Mouse (Mus musculus) cerebellum, postnatal 14 days (tissue): ENCODE measurements around the gene Otulinl.

Source experiments
- DNase-seq, 2 experiments: peaks; one replicate each; pipeline ENCODE4 v3.0.0; 2021; ENCODE audit warnings: mixed read lengths in 2 of 2

Gene Otulinl

DNA sequence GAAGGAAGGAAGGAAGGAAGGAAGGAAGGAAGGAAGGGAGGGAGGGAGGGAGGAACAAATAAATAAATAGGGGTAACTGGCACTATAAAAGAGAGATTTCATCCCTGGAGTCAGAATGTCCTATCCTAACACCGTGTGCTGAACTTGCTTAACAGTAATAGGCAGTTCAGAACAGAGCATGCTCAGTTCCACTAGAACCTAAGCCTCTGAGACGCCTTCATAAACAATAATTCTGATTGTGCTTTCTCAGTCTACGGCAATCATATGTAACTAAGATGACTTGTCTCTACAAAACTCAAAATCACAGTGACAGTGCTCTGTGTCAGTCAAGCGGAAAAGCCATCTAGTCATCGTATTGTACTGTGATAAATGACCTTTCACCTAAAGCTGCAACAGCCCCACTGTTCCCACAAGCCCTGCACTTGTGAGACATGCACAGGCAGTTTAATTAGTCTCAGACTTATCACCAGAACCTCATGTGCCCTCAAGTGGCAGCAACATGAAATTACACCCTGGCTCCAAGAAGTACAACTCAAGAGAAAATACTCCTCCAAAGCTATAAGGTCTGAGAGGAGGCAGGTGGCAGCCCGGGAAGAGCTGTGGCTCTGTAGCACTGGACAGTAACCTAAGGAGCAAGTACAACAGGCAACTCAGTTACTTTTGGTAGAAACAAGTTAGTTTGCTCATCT is 68.7 kb downstream of the Otulinl start:
- peak; percentile 80 to 81 for DNase-seq

DNA sequence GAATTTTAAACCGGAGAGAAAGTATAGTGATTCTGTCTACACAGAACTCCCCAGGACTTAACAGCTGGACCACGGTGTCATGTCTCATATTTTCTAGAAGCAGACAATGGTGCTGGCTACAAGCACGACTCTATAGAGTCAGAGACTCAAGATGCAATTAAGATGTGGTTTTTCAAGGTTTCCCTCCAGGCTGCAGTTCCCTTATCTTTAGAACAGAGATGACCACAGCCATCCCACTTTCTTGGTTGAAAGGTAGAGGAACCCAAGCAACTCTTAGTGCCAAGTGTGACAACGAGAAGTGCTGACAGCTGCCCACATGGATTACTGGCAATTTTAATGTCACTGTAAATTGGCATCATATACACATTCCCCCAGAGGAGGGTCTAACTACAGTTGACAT is 71.8 kb downstream of the Otulinl start:
- no peak for DNase-seq

DNA sequence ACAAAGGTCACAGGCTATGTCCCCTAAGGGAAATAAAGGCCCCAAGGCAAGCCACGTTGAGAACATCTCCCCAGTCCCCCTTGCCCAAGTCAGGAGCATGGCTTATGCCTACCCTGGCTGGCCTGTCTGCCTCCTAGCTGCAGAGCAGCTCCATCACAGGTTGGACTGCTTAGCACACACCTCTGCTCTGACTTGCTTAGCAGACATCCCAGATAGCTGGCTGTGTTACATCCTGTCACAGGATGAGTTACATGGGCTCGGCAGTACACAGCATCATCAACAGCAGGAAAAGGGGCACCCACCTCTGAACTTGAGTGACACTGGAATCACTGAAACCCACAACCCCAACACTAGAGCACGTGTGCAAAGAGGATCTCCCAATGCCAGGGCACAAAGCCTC is 76.1 kb downstream of the Otulinl start:
- no peak for DNase-seq
